Mouse (Mus musculus): Measurements from ENCODE around the gene Hmcn2. TPM values are rescaled to one million over a fixed set of nuclear protein-coding genes. Genes with fewer than 3 reads are reported as not detected.

The Hmcn2 gene
- polyA plus RNA-seq, 1 experiment from 2014 or later: 0.49 TPM

DNA sequence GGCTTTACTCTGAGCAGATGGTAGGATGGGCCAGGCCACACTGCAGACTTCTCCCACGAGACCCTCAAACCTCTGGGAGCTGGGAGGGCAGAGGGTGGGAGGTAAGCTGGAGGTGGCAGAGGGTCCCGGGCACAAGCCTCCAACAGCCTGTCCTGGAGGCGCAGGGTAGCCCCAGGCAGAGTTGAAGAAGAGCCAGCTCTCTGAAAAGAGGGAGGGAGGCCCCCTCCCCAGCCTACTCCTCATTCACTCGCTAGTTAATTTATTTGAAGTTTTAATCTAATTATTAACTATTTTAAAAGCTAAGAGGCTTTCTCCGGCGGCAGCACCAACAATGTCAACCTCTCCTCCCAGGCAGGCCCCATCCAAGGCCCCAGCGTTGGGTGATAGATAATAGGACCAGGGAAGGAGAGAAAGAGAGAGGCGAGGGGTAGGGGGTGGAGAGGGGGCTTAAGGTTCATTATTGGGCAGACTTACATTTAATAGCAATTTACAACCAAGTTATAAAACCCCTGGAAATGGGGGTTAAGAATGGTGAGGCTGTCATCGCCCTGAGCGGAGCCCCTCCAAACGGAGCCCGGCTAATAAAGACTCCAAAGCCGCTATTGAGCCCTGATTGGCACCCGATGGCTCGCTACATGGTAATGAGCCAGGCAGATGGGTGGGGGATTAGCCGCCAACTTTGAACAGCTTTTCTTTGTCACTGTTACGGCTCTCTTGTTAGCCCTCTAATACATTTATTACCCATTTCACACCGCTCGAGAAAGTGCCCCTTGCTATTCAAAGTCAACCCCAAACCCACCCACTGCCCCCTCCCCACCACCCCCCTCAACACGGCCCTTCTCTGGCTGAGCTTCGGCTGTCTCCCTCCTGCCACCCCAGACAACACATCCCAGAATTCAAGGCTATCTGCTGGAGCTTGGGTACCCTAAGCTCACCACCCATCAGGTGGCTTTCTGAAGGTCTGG, 185.4 kb downstream of the Hmcn2 start:
- H3K9me3 ChIP-seq (replicated peaks): no peaks in the 10 kb centered on the region
- H3K4me2 ChIP-seq: no peak overlapping the region
- no peak overlapping the region for H3K27ac ChIP-seq (ENCODE audit: poor library complexity, severe bottlenecking)
- H3K9ac ChIP-seq: no peak overlapping the region
- WGBS: 65% methylated on average over 21 of the region's 21 CpGs
- no peaks in the 10 kb centered on the region for H3K36me3 ChIP-seq
- H3K4me3 ChIP-seq: no peak overlapping the region
- ATAC-seq (ENCODE audit: insufficient number of reproducible peaks, low FRiP score): no peak
- H3K4me1 ChIP-seq (replicated peaks): no peaks in the 10 kb centered on the region
- H3K27me3 ChIP-seq (replicated peaks): peaks cover 79% of the 10 kb centered on the region

GRCm38 (mm10) chr2:31500292-31501204, 186.3 kb downstream of the Hmcn2 start:
- Histone ChIP-seq H3K9ac (no peak overlapping the region), H3K4me2 (no peak overlapping the region), H3K4me3 (no peak overlapping the region), H3K27ac (ENCODE audit: poor library complexity, severe bottlenecking) (no peak overlapping the region), H3K9me3 (replicated peaks) (no peaks in the 10 kb centered on the region), H3K36me3 (no peaks in the 10 kb centered on the region), H3K27me3 (replicated peaks) (peaks cover 79% of the 10 kb centered on the region), H3K4me1 (replicated peaks) (no peaks in the 10 kb centered on the region)
- 88% methylated on average over 24 of the region's 24 CpGs for WGBS
- ATAC-seq (ENCODE audit: insufficient number of reproducible peaks, low FRiP score): no peak

GRCm38 (mm10) chr2:31501448-31502130, 187.4 kb downstream of the Hmcn2 start:
- no peak overlapping the region for H3K4me3 ChIP-seq
- no peaks in the 10 kb centered on the region for H3K36me3 ChIP-seq
- peaks cover 69% of the 10 kb centered on the region for H3K27me3 ChIP-seq (replicated peaks)
- no peak overlapping the region for H3K27ac ChIP-seq (ENCODE audit: poor library complexity, severe bottlenecking)
- no peak for ATAC-seq (ENCODE audit: insufficient number of reproducible peaks, low FRiP score)
- no peak overlapping the region for H3K9ac ChIP-seq
- 64% methylated on average over 20 of the region's 20 CpGs for WGBS
- H3K9me3 ChIP-seq (replicated peaks): no peaks in the 10 kb centered on the region
- no peaks in the 10 kb centered on the region for H3K4me1 ChIP-seq (replicated peaks)
- H3K4me2 ChIP-seq: no peak overlapping the region

DNA sequence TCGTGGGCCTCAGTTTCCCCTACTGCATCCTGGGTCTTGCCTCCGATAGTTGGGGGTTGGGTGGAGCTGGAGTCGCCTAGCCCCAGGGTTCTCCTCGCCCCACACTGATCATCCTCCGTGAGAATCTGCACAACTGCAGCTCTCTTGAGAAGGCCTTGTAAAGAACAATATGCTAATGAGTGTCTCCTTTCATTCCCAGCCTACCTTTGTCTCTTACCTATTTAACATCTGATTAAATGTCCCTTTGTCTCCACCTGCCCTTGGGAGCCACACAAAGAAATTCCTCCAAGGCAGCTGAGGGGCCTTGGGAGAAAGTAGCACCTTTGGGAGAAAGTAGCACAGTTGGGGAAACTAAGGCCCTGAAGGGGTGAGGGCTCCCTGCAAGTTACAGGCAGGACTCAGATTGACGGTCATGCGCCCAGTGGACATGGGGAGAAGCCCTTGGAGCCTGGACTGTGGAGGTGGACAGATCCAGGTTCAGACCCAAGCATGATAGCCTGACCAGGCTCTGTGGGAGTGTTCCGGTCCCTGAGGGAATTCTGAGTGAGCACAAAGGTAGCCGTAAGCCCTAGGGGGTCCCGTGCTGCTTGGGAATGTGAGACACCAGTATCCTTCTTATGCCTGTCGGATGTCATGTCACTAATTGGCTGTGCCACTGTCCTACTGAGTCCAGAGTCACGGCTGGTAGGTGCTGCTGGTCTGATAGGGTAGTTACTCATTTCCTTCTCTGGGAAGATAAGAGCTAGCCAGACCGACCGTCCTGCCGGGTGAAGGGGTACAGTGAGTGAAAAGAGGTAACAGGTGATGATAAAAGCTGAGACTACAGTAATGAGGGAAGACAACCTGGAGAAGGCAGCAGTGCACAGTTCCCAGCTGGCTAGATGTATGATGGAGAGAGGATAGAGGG, 188.7 kb downstream of the Hmcn2 start:
- H3K27ac ChIP-seq (ENCODE audit: poor library complexity, severe bottlenecking): no peak overlapping the region
- ATAC-seq (ENCODE audit: insufficient number of reproducible peaks, low FRiP score): no peak
- H3K36me3 ChIP-seq: no peaks in the 10 kb centered on the region
- no peak overlapping the region for H3K4me3 ChIP-seq
- H3K27me3 ChIP-seq (replicated peaks): peaks cover 59% of the 10 kb centered on the region
- H3K9me3 ChIP-seq (replicated peaks): no peaks in the 10 kb centered on the region
- 45% methylated on average over 15 of the region's 15 CpGs for WGBS
- no peak overlapping the region for H3K4me2 ChIP-seq
- H3K9ac ChIP-seq: no peak overlapping the region
- no peaks in the 10 kb centered on the region for H3K4me1 ChIP-seq (replicated peaks)

GRCm38 (mm10) chr2:31505472-31505871, 191.3 kb downstream of the Hmcn2 start:
- Histone ChIP-seq H3K4me3 (no peak overlapping the region), H3K9me3 (replicated peaks) (no peaks in the 10 kb centered on the region), H3K4me2 (no peak overlapping the region), H3K27me3 (replicated peaks) (peaks cover 36% of the 10 kb centered on the region), H3K4me1 (replicated peaks) (no peaks in the 10 kb centered on the region), H3K36me3 (no peaks in the 10 kb centered on the region), H3K27ac (ENCODE audit: poor library complexity, severe bottlenecking) (no peak overlapping the region), H3K9ac (no peak overlapping the region)
- 51% methylated on average over 11 of the region's 11 CpGs for WGBS
- no peak for ATAC-seq (ENCODE audit: insufficient number of reproducible peaks, low FRiP score)

DNA sequence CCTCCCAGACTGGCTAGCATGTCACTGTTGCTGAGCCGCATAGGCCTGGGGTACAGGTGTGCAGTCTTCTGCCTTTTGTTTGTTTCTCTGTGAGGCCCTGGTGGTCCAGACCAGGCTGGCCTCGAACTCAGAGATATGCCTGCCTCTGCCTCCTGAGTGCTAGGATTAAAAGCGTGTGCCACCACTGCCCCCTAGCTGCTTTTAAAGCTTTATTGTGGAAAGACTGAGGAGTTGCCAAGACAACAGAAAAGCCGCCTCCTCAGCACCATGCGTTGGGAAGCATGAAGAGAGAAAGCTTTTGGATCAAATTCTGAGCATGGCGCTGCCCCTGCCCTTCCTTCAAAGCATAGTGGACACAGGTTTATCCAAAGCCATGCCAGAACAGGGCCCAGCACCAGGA, 194.6 kb downstream of the Hmcn2 start:
- H3K4me2 ChIP-seq: no peak overlapping the region
- no peak overlapping the region for H3K9ac ChIP-seq
- H3K4me1 ChIP-seq (replicated peaks): no peaks in the 10 kb centered on the region
- 92% methylated on average over 6 of the region's 6 CpGs for WGBS
- H3K27me3 ChIP-seq (replicated peaks): peaks cover 11% of the 10 kb centered on the region; the same call in 1 of the 2 replicates
- no peak overlapping the region for H3K4me3 ChIP-seq
- ATAC-seq (ENCODE audit: insufficient number of reproducible peaks, low FRiP score): no peak
- H3K36me3 ChIP-seq: no peaks in the 10 kb centered on the region
- H3K27ac ChIP-seq (ENCODE audit: poor library complexity, severe bottlenecking): no peak overlapping the region
- H3K9me3 ChIP-seq (replicated peaks): no peaks in the 10 kb centered on the region

Other genes starting within 250 kb of the Hmcn2 start
- gene Fnbp1, start 172.4 kb upstream of the Hmcn2 start, polyA plus RNA-seq (2016; fragmentation: Nextera tagmentation; extraction: Ambion mirVana): 21.4 and 23.8 TPM in 2 replicates
- 37.4 and 40.4 TPM in 2 replicates for gene Gpr107, start 162.1 kb upstream of the Hmcn2 start, polyA plus RNA-seq (2016; fragmentation: Nextera tagmentation; extraction: Ambion mirVana)
- 51.7 and 52.8 TPM in 2 replicates for gene Ncs1, start 68.6 kb upstream of the Hmcn2 start, polyA plus RNA-seq (2016; fragmentation: Nextera tagmentation; extraction: Ambion mirVana)
- gene Ass1, start 155.8 kb downstream of the Hmcn2 start, polyA plus RNA-seq (2016; fragmentation: Nextera tagmentation; extraction: Ambion mirVana): 11.8 and 12.4 TPM in 2 replicates